10 mouse cellular contexts compared by ENCODE assay signal in the genomic region with DNA sequence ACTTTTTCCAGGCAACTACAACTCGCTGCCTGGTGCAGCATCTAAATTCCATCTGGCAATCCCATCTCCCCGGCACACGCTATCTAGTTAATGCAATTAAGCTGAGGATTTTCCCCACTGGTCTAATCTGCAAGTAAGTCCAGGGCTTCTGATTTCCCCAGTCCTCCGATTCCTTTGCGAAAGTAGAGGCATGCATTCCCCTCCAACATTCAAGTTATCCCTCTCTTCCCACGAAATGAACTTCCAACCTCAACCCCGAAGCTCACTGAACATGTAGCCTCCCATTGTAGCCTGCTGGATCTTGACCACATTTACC. TPM values are rescaled to one million over a fixed set of nuclear protein-coding genes. Genes with fewer than 3 reads are reported as not detected.
DNase-seq lines count a peak whose midpoint lies in the region; ATAC-seq and TF ChIP-seq lines count a peak whose summit lies in the region.
"Had no signal": no experiment of that assay in that cellular context is flagged by ENCODE, and none has a peak within 500 bp of the region (broad histone marks: within the 10 kb centered on the region; RNA-seq: fewer than 3 reads in every experiment).

No protein-coding gene starts in this region.

- peaks cover 62% of the 10 kb centered on the region for H3K27me3 ChIP-seq in megakaryocyte, embryonic 14.5 days (replicated peaks)
- H3K27me3 ChIP-seq in liver, embryonic 14.5 days (ENCODE audit: control insufficient read depth, insufficient read depth, low read length): peaks cover 52% of the 10 kb centered on the region
- peaks cover 18% of the 10 kb centered on the region; the same call in 1 of the 2 replicates for H3K27me3 ChIP-seq in stomach, postnatal 0 days (ENCODE audit: control insufficient read depth, insufficient read depth, low read length)

- 3% methylated on average over 7 of the region's 7 CpGs for WGBS in liver, embryonic 14.5 days (ENCODE audit: insufficient replicate concordance)
- WGBS in stomach, postnatal 0 days: 1% methylated on average over 7 of the region's 7 CpGs

- H3K9ac ChIP-seq in liver, embryonic 14.5 days (replicated peaks): no peak overlapping the region
- no peak overlapping the region for H3K9ac ChIP-seq in stomach, postnatal 0 days (ENCODE audit: low read length)

- peak overlapping the region; percentile 92 for H3K4me3 ChIP-seq in megakaryocyte, embryonic 14.5 days (replicated peaks)
- H3K4me3 ChIP-seq in liver, embryonic 14.5 days (ENCODE audit: insufficient read depth in 1 of 2, low read depth in 2 of 2, low read length in 2 of 2): no peak overlapping the region
- H3K4me3 ChIP-seq in stomach, postnatal 0 days (ENCODE audit: low read depth, low read length): peak overlapping the region; percentile 37

- H3K4me1 ChIP-seq in megakaryocyte, embryonic 14.5 days: peaks cover 36% of the 10 kb centered on the region
- H3K4me1 ChIP-seq in liver, embryonic 14.5 days (replicated peaks; ENCODE audit: control insufficient read depth in 2 of 2, insufficient read depth in 2 of 2, low read length in 1 of 2): peaks cover 0 to 1% of the 10 kb centered on the region in 2 experiments; a peak in 1 of 4 replicates
- H3K4me1 ChIP-seq in stomach, postnatal 0 days (replicated peaks; ENCODE audit: control insufficient read depth, insufficient read depth): 0 out of 2 replicates have a peak, but pooled peaks cover 5% of the 10 kb centered on the region

- ATAC-seq in megakaryocyte, adult 5-6 weeks (ENCODE audit: poor library complexity, severe bottlenecking): no peak
- ATAC-seq in liver, embryonic 14.5 days (ENCODE audit: insufficient read depth): no peak
- no peak for ATAC-seq in stomach, postnatal 0 days (ENCODE audit: low FRiP score, low TSS enrichment)

- DNase-seq in cerebellum, adult 9-11 months: peak; percentile 22
- no peak for DNase-seq in cerebellum, postnatal 36 days
- DNase-seq in liver, embryonic 14.5 days (ENCODE audit: low read depth in 3 of 3, low spot score in 3 of 3): no peak
- DNase-seq in stomach, postnatal 0 days (ENCODE audit: low spot score): no peak
- no peak for DNase-seq in frontal cortex, postnatal 14 days (ENCODE audit: low spot score in 2 of 2)
- no peak for DNase-seq in spleen, postnatal 10 days (ENCODE audit: low spot score in 2 of 2)
- DNase-seq: B cell, adult 2 months; layer of hippocampus, adult 9-11 months had no signal

- peak overlapping the region; percentile 57 for H3K4me2 ChIP-seq in liver, embryonic 14.5 days (ENCODE audit: low read depth)
- H3K4me2 ChIP-seq in stomach, postnatal 0 days (replicated peaks; ENCODE audit: low read depth): peak overlapping the region; percentile 51

- H3K9me3 ChIP-seq in megakaryocyte, embryonic 14.5 days: peaks cover 24% of the 10 kb centered on the region
- H3K9me3 ChIP-seq in liver, embryonic 14.5 days (ENCODE audit: control insufficient read depth, low read length): no peaks in the 10 kb centered on the region
- H3K9me3 ChIP-seq in stomach, postnatal 0 days (ENCODE audit: control insufficient read depth, low read length): no peaks in the 10 kb centered on the region

- H3K27ac ChIP-seq in liver, embryonic 14.5 days: no peak overlapping the region
- no peak overlapping the region for H3K27ac ChIP-seq in stomach, postnatal 0 days (replicated peaks)

- no peaks in the 10 kb centered on the region for H3K36me3 ChIP-seq in megakaryocyte, embryonic 14.5 days (replicated peaks; ENCODE audit: low read length)
- H3K36me3 ChIP-seq in liver, embryonic 14.5 days (replicated peaks; ENCODE audit: control insufficient read depth, insufficient read depth, low read depth): no peaks in the 10 kb centered on the region
- H3K36me3 ChIP-seq in stomach, postnatal 0 days (ENCODE audit: control insufficient read depth, insufficient read depth, low read length): no peaks in the 10 kb centered on the region

- TF ChIP-seq EP300 in liver, embryonic 14.5 days (IDR thresholded peaks at IDR 0.05; ENCODE audit: low read depth): no peak
- TF ChIP-seq EP300 in stomach, postnatal 0 days (optimal IDR thresholded peaks at IDR 0.05): no peak

- no peak for TF ChIP-seq CTCF in liver, embryonic 14.5 days (IDR thresholded peaks at IDR 0.05; ENCODE audit: low read depth)
- no peak for TF ChIP-seq CTCF in stomach, postnatal 0 days (IDR thresholded peaks at IDR 0.05; ENCODE audit: low read depth)

RNA-seq across cellular contexts. Expression of gene Elavl2, which starts 25.3 kb away (rescaled TPM):
- polyA plus RNA-seq in megakaryocyte, embryonic 14.5 days (2012; ENCODE audit: insufficient read depth, low replicate concordance): 0.10 TPM in 1 of 2 replicates, not detected in the other
- total RNA-seq in megakaryocyte, adult 5-6 weeks (2015): not detected in 2 replicates
- total RNA-seq in megakaryocyte, adult 5-6 weeks (2017): not detected in 2 replicates
- 0.03 and 0.08 TPM in 2 replicates for polyA plus RNA-seq in liver, embryonic 14.5 days (2012; rRNA removed)
- polyA plus RNA-seq in liver, embryonic 14.5 days (2014; fragmentation: Nextera tagmentation; extraction: Ambion mirVana): 0.32 TPM in 2 replicates
- polyA plus RNA-seq in stomach, postnatal 0 days (2015; fragmentation: Nextera tagmentation; extraction: Ambion mirVana): 1.5 and 1.9 TPM in 2 replicates

Comparison
In these comparisons a context has a peak if more than half of its experiments do, and no peak if none do; other contexts are left out.
1. H3K4me3 ChIP-seq: peak in megakaryocyte, embryonic 14.5 days (single experiment) and stomach, postnatal 0 days (single experiment); none in liver, embryonic 14.5 days (0 of 2).